Mouse (Mus musculus) CH12.LX (cell line): ENCODE measurements around the gene Adamts20.

Experiments used
- CTCF ChIP-seq, 2 experiments: IDR thresholded peaks in 1 of 2; conservative IDR thresholded peaks in 1 of 2; 2 replicates each; pipeline ENCODE4 v1.5.1; 2011 to 2012; ENCODE audit warnings: low read depth in 2 of 2, low read length in 2 of 2, improper control_type of control experiment in 1 of 2, inconsistent platforms in 1 of 2, mild to moderate bottlenecking in 1 of 2, moderate library complexity in 1 of 2
- MAFK ChIP-seq: IDR thresholded peaks from 2 replicates; pipeline ENCODE4 v1.6.1; 2011; ENCODE audit warnings: low read length, improper control_type of control experiment; ENCODE audit not compliant: insufficient replicate concordance
- MAZ ChIP-seq: IDR thresholded peaks from 2 replicates; pipeline ENCODE4 v1.6.1; 2012; ENCODE audit warnings: low read depth, mild to moderate bottlenecking, inconsistent platforms, low read length, improper control_type of control experiment, moderate library complexity
- POLR2A ChIP-seq: IDR thresholded peaks from 2 replicates; pipeline ENCODE4 v1.6.1; 2011; ENCODE audit warnings: low read depth, mild to moderate bottlenecking, improper control_type of control experiment, low read length
- RAD21 ChIP-seq: IDR thresholded peaks from 2 replicates; pipeline ENCODE4 v1.6.1; 2011; ENCODE audit warnings: low read depth, mild to moderate bottlenecking, low read length, improper control_type of control experiment, moderate library complexity
- SMC3 ChIP-seq: IDR thresholded peaks from 2 replicates; pipeline ENCODE4 v1.6.1; 2011; ENCODE audit warnings: low read depth, low read length, improper control_type of control experiment
- TCF12 ChIP-seq: IDR thresholded peaks from 2 replicates; pipeline ENCODE4 v1.6.1; 2014; ENCODE audit warnings: low read depth, mild to moderate bottlenecking, inconsistent platforms, low read length, improper control_type of control experiment

GRCm38 (mm10) chr15:94244336-94244735, 220.9 kb downstream of the Adamts20 start:
- TF ChIP-seq POLR2A: no peak
- TF ChIP-seq TCF12: no peak
- TF ChIP-seq MAFK: no peak
- TF ChIP-seq CTCF (conservative IDR thresholded peaks at IDR 0.05 in 1 of 2, IDR thresholded peaks at IDR 0.05 in 1 of 2; ENCODE audit: low read depth in 2 of 2, low read length in 2 of 2): no peak
- no peak for TF ChIP-seq MAZ
- no peak for TF ChIP-seq SMC3
- no peak for TF ChIP-seq RAD21
